Mouse (Mus musculus) myocyte (in vitro differentiated cells): ENCODE measurements around the gene Capzb. TPM values are rescaled to one million over a fixed set of nuclear protein-coding genes. Genes with fewer than 3 reads are reported as not detected.

Source experiments
- H3K27me3 ChIP-seq: one replicate; pipeline ENCODE4 v1.6.1; 2011; ENCODE audit not compliant: control insufficient read depth, insufficient read depth, insufficient read length
- H3K36me3 ChIP-seq: one replicate; pipeline ENCODE4 v1.6.1; 2011; ENCODE audit not compliant: control insufficient read depth, insufficient read depth
- H3K4me2 ChIP-seq: one replicate; pipeline ENCODE4 v1.6.1; 2011; ENCODE audit warnings: low read depth, control low read depth
- H3K4me3 ChIP-seq: one replicate; pipeline ENCODE4 v1.5.1; 2011; ENCODE audit warnings: mild to moderate bottlenecking, control low read depth, moderate library complexity
- H3K79me2 ChIP-seq: one replicate; pipeline ENCODE4 v1.6.1; 2011; ENCODE audit not compliant: control insufficient read depth, insufficient read depth
- H3ac ChIP-seq: one replicate; pipeline ENCODE4 v1.6.1; 2011; ENCODE audit not compliant: control insufficient read depth, insufficient read length
- CEBPB ChIP-seq: IDR thresholded peaks from 2 replicates; pipeline ENCODE4 v1.6.1; 2011; ENCODE audit warnings: mild to moderate bottlenecking, moderate library complexity; ENCODE audit not compliant: poor library complexity, insufficient read depth, severe bottlenecking
- E2F4 ChIP-seq: IDR thresholded peaks from one replicate; pipeline ENCODE4 v1.6.1; 2011; ENCODE audit warnings: mild to moderate bottlenecking, control low read depth, moderate library complexity; ENCODE audit not compliant: insufficient read depth
- MAX ChIP-seq: IDR thresholded peaks from one replicate; pipeline ENCODE4 v1.6.1; 2011; ENCODE audit warnings: low read depth, mild to moderate bottlenecking, control low read depth
- MYOD1 ChIP-seq, 3 experiments: IDR thresholded peaks; one replicate each; pipeline ENCODE4 v1.6.1; 2011; ENCODE audit warnings: control low read depth in 2 of 3, low read depth in 2 of 3, mild to moderate bottlenecking in 2 of 3, moderate library complexity in 1 of 3; ENCODE audit not compliant: insufficient read length in 2 of 3, control insufficient read depth in 1 of 3
- MYOG ChIP-seq, 3 experiments: IDR thresholded peaks; one replicate each; pipeline ENCODE4 v1.6.1; 2011; ENCODE audit warnings: control low read depth in 2 of 3, low read depth in 2 of 3, mild to moderate bottlenecking in 2 of 3; ENCODE audit not compliant: insufficient read length in 2 of 3, control insufficient read depth in 1 of 3, insufficient read depth in 1 of 3
- POLR2A ChIP-seq: IDR thresholded peaks from one replicate; pipeline ENCODE4 v1.6.1; 2011; ENCODE audit warnings: low read depth, mild to moderate bottlenecking, control low read depth, moderate library complexity; ENCODE audit not compliant: insufficient read length
- POLR2AphosphoS2 ChIP-seq: IDR thresholded peaks from one replicate; pipeline ENCODE4 v1.6.1; 2011; ENCODE audit warnings: low read depth, control low read depth; ENCODE audit not compliant: insufficient read length
- REST ChIP-seq: IDR thresholded peaks from one replicate; pipeline ENCODE4 v1.6.1; 2011; ENCODE audit warnings: mild to moderate bottlenecking, control low read depth, moderate library complexity; ENCODE audit not compliant: insufficient read depth, insufficient read length
- SRF ChIP-seq: IDR thresholded peaks from one replicate; pipeline ENCODE4 v1.6.1; 2011; ENCODE audit warnings: low read depth; ENCODE audit not compliant: control insufficient read depth, insufficient read length
- TCF12 ChIP-seq: IDR thresholded peaks from one replicate; pipeline ENCODE4 v1.6.1; 2011; ENCODE audit warnings: mild to moderate bottlenecking, control low read depth; ENCODE audit not compliant: poor library complexity, insufficient read depth, severe bottlenecking
- TCF3 ChIP-seq: IDR thresholded peaks from one replicate; pipeline ENCODE4 v1.6.1; 2011; ENCODE audit warnings: low read depth, control low read depth; ENCODE audit not compliant: insufficient read length
- USF1 ChIP-seq: IDR thresholded peaks from one replicate; pipeline ENCODE4 v1.6.1; 2011; ENCODE audit warnings: low read depth, mild to moderate bottlenecking, control low read depth, moderate library complexity
- polyA plus RNA-seq: library from polyadenylated mRNA; unstranded; fragments of >200 nt; fragmentation: generic; extraction: Trizol; gene quantifications from one replicate; pipeline ENCODE4 v1.2.1, GENCODE M21; 2012; ENCODE audit warnings: missing spikeins

The Capzb gene
- polyA plus RNA-seq, 1 experiment = 247 TPM

GRCm38 (mm10) chr4:139292038-139292437 lies 99.3 kb downstream of the Capzb start:
- H3ac ChIP-seq = no peak overlapping the region
- H3K36me3 ChIP-seq = peaks cover 21% of the 10 kb centered on the region
- no peak overlapping the region for H3K4me3 ChIP-seq
- TF ChIP-seq REST = no peak
- H3K27me3 ChIP-seq = no peaks in the 10 kb centered on the region
- H3K79me2 ChIP-seq = no peaks in the 10 kb centered on the region
- H3K4me2 ChIP-seq = no peak overlapping the region

- no peaks in the 10 kb centered on the region for H3K27me3 ChIP-seq
- TF ChIP-seq CEBPB (no peak), MYOG (IDR thresholded peaks at IDR 0.05; ENCODE audit: control insufficient read depth in 1 of 3, insufficient read depth in 1 of 3, insufficient read length in 2 of 3, low read depth in 2 of 3) (no peak), E2F4 (no peak), TCF3 (no peak), POLR2AphosphoS2 (no peak), TCF12 (no peak), MYOD1 (IDR thresholded peaks at IDR 0.05; ENCODE audit: control insufficient read depth in 1 of 3, insufficient read length in 2 of 3, low read depth in 2 of 3) (no peak), REST (no peak), MAX (no peak), USF1 (no peak), SRF (no peak), POLR2A (no peak)
- no peak overlapping the region for H3K4me2 ChIP-seq
- H3K79me2 ChIP-seq = no peaks in the 10 kb centered on the region
- H3K36me3 ChIP-seq = no peaks in the 10 kb centered on the region
- no peak overlapping the region for H3K4me3 ChIP-seq
- H3ac ChIP-seq = no peak overlapping the region
Measured at GRCm38 (mm10) chr4:139297566-139297965, 104.9 kb downstream of the Capzb start.

GRCm38 (mm10) chr4:139298671-139299366 lies 106.1 kb downstream of the Capzb start:
- Histone ChIP-seq H3K4me3 (no peak overlapping the region), H3K79me2 (no peaks in the 10 kb centered on the region), H3K36me3 (no peaks in the 10 kb centered on the region), H3K4me2 (no peak overlapping the region), H3K27me3 (no peaks in the 10 kb centered on the region), H3ac (no peak overlapping the region)
- TF ChIP-seq CEBPB (no peak), MYOG (IDR thresholded peaks at IDR 0.05; ENCODE audit: control insufficient read depth in 1 of 3, insufficient read depth in 1 of 3, insufficient read length in 2 of 3, low read depth in 2 of 3) (no peak), USF1 (peak; percentile 19)

GRCm38 (mm10) chr4:139301780-139302179 lies 109.1 kb downstream of the Capzb start:
- H3K4me2 ChIP-seq = no peak overlapping the region
- no peak overlapping the region for H3ac ChIP-seq
- H3K36me3 ChIP-seq = no peaks in the 10 kb centered on the region
- no peaks in the 10 kb centered on the region for H3K79me2 ChIP-seq
- H3K27me3 ChIP-seq = no peaks in the 10 kb centered on the region
- H3K4me3 ChIP-seq = no peak overlapping the region
- TF ChIP-seq MAX = no peak
- TF ChIP-seq TCF12 = no peak
- TF ChIP-seq REST = no peak
- no peak for TF ChIP-seq TCF3
- no peak for TF ChIP-seq MYOG (IDR thresholded peaks at IDR 0.05; ENCODE audit: control insufficient read depth in 1 of 3, insufficient read depth in 1 of 3, insufficient read length in 2 of 3, low read depth in 2 of 3)
- no peak for TF ChIP-seq POLR2AphosphoS2
- TF ChIP-seq CEBPB = no peak

- Histone ChIP-seq H3K4me3 (no peak overlapping the region), H3K36me3 (no peaks in the 10 kb centered on the region), H3K4me2 (no peak overlapping the region), H3K79me2 (no peaks in the 10 kb centered on the region), H3ac (no peak overlapping the region), H3K27me3 (no peaks in the 10 kb centered on the region)
- TF ChIP-seq MYOD1 (IDR thresholded peaks at IDR 0.05; ENCODE audit: control insufficient read depth in 1 of 3, insufficient read length in 2 of 3, low read depth in 2 of 3) (no peak), MYOG (IDR thresholded peaks at IDR 0.05; ENCODE audit: control insufficient read depth in 1 of 3, insufficient read depth in 1 of 3, insufficient read length in 2 of 3, low read depth in 2 of 3) (no peak), SRF (no peak), POLR2AphosphoS2 (no peak), POLR2A (no peak), USF1 (no peak), E2F4 (no peak), MAX (no peak)
Measured at GRCm38 (mm10) chr4:139302241-139302640, 109.5 kb downstream of the Capzb start.
